Mouse (Mus musculus): Measurements from ENCODE around the gene Map7d3. TPM values are rescaled to one million over a fixed set of nuclear protein-coding genes. Genes with fewer than 3 reads are reported as not detected.

Map7d3 gene
- 1.9 and 2.2 TPM in 2 replicates for polyA plus RNA-seq (2011; ENCODE audit: insufficient read depth, insufficient read length, low replicate concordance, missing spikeins)

DNA sequence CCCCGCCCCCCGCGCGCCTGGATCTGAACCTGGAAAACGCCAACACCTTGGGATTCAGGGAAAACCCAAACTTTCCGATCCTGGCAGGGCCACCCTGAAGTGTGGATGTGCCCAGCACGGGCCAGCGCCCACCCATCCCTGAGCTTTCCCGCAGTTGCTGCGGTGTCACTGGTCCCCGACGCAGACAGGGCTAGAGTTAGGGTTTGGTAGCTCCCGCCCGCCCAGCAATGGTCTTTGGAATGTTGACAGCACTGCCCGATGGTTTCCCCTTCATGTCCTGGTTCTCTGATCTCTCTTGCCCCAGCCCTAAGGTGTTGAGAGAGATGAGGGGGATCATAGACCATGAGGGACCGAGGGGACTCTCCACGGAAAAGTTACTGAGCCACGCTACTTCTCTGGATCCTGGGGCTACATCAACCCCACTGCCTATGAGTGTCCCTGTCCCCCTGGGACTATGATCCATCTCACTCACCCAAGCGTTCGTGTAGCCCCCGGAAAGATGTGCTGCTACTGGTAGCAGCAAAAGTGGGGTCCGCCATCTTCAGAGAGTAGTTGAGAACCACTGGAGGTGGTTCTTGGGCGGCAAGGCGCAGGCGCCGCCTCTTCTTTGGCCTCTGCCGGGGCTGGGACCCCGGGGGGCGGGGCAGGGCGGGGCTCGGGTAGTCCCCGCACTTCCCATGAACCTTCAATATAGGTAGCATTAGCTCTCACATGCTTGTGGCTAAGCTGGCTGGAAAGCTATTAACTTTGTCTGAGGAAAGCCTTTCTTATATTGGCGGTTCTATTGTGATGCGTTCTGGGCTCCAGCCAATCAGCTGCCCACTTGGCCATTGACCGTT is at the start of gene Map7d3:
Map7d3 (minus strand) TSS at position 562 of the 839 bp plus-strand sequence.
- Histone ChIP-seq H3K27ac (ENCODE audit: control insufficient read depth, insufficient read depth, low read depth, low read length, poor library complexity) (no peak within 1 kb of the TSS), H3K4me3 (replicated peaks; ENCODE audit: control insufficient read depth, low read depth, low read length) (peak within 1 kb of the TSS; percentile 65), H3K4me1 (ENCODE audit: control insufficient read depth, insufficient read depth, low read length) (no peaks in the 10 kb centered on the region; the same call in 1 of the 2 replicates)
- 14% methylated on average over 33 of the region's 35 CpGs for WGBS
- TF ChIP-seq POLR2A (IDR thresholded peaks at IDR 0.05; ENCODE audit: borderline replicate concordance, control insufficient read depth, low read depth, low read length) = no peak
- TF ChIP-seq CTCF (IDR thresholded peaks at IDR 0.05; ENCODE audit: control insufficient read depth, insufficient read depth, low read length) = no peak

DNA sequence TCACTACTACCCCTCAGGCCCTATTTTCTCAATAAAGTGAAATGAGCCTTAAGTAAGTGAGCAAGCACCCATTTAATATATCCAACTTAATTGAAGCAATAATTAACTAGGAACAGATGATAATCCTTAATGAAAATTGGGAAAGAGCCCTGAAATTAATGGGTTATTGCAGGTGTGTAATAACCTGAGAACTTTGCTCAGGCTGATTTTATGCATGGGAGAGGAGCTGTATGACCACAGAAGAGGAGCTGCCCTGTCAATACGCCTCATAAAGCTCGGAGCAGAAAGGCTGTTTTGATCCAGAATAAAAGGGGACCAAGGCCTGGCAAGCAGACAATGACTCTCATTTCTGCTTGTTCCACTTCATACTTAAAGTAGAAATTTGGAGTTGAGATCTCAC is 47.7 kb upstream of the Map7d3 start, which contains the start of gene Adgrg4:
Adgrg4 (plus strand) TSS at position 301 of the 400 bp plus-strand sequence.
- TF ChIP-seq CTCF (IDR thresholded peaks at IDR 0.05; ENCODE audit: control insufficient read depth, insufficient read depth, low read length) (no peak), POLR2A (IDR thresholded peaks at IDR 0.05; ENCODE audit: borderline replicate concordance, control insufficient read depth, low read depth, low read length) (no peak)
- Histone ChIP-seq H3K27ac (ENCODE audit: control insufficient read depth, insufficient read depth, low read depth, low read length, poor library complexity) (no peak within 1 kb of the TSS), H3K4me1 (ENCODE audit: control insufficient read depth, insufficient read depth, low read length) (no peaks in the 10 kb centered on the region), H3K4me3 (replicated peaks; ENCODE audit: control insufficient read depth, low read depth, low read length) (no peak within 1 kb of the TSS)
- WGBS = 89% methylated on average over 2 of the region's 2 CpGs

DNA sequence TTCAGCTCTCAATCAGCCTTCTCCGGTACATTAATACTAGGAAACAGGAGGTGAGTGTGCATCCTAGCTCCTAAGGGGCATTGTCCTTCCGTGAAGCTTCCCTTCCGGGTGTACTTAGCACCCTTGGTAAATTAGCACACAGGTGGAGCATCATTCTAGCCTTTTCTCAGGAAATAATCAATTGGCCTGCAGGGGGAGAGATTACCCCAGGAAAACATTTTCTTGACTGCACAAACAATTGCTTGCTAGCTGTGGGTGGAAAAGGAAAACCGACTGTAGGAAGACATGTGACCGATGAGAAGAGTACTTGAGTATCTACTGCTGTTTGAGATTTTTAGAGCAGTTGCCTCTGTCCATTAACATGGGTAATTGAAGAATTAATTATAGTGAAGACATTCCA is 19.1 kb upstream of the Map7d3 start:
- H3K27ac ChIP-seq (ENCODE audit: control insufficient read depth, insufficient read depth, low read depth, low read length, poor library complexity) = no peak overlapping the region
- TF ChIP-seq CTCF (IDR thresholded peaks at IDR 0.05; ENCODE audit: control insufficient read depth, insufficient read depth, low read length) = no peak
- no peak for TF ChIP-seq POLR2A (IDR thresholded peaks at IDR 0.05; ENCODE audit: borderline replicate concordance, control insufficient read depth, low read depth, low read length)
- no peak overlapping the region for H3K4me3 ChIP-seq (replicated peaks; ENCODE audit: control insufficient read depth, low read depth, low read length)
- 57% methylated on average over 5 of the region's 5 CpGs for WGBS
- H3K4me1 ChIP-seq (ENCODE audit: control insufficient read depth, insufficient read depth, low read length) = no peaks in the 10 kb centered on the region

DNA sequence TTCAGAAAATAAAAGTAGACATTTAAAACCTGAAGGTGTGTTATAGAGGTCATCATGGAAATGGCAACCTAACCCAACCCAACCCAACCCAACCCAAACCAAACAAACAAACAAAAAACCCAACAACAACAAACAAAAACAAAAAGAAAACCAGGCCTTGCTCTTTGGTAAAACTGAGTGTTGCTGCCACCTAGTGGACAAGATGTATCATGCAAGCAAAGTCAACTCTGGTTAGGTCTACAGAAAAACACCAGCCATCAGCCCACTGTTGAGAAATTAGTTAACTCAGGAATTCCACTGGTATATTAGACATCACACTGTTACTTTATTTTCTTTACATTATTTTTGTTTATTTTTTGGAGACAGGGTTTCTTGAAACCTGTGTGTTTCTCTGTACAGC is 17.2 kb upstream of the Map7d3 start:
- Histone ChIP-seq H3K4me3 (replicated peaks; ENCODE audit: control insufficient read depth, low read depth, low read length) (no peak overlapping the region), H3K4me1 (ENCODE audit: control insufficient read depth, insufficient read depth, low read length) (no peaks in the 10 kb centered on the region), H3K27ac (ENCODE audit: control insufficient read depth, insufficient read depth, low read depth, low read length, poor library complexity) (no peak overlapping the region)
- TF ChIP-seq CTCF (IDR thresholded peaks at IDR 0.05; ENCODE audit: control insufficient read depth, insufficient read depth, low read length) = no peak
- no peak for TF ChIP-seq POLR2A (IDR thresholded peaks at IDR 0.05; ENCODE audit: borderline replicate concordance, control insufficient read depth, low read depth, low read length)

DNA sequence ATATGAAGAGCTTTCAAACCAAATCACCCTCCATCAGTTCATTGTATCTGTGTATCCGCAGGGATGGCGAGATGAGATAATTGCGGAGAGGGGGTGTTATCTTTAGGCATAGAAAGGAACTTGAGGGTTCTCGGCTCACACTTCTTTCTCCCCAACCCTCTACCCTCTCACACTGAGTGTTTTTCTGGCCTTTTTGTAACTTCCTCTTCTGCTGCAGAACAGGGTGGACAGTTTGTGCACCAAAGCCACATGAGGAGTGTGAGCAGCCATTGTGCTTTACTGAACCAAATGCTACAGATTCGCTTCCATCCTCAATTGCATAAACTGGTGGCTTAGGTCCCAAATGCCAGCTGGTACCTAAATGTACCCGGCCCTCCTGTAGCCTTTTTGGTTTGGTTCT is 13.7 kb upstream of the Map7d3 start:
- TF ChIP-seq POLR2A (IDR thresholded peaks at IDR 0.05; ENCODE audit: borderline replicate concordance, control insufficient read depth, low read depth, low read length) = no peak
- TF ChIP-seq CTCF (IDR thresholded peaks at IDR 0.05; ENCODE audit: control insufficient read depth, insufficient read depth, low read length) = no peak
- Histone ChIP-seq H3K4me1 (ENCODE audit: control insufficient read depth, insufficient read depth, low read length) (no peaks in the 10 kb centered on the region), H3K27ac (ENCODE audit: control insufficient read depth, insufficient read depth, low read depth, low read length, poor library complexity) (no peak overlapping the region), H3K4me3 (replicated peaks; ENCODE audit: control insufficient read depth, low read depth, low read length) (no peak overlapping the region)
- WGBS = 33% methylated on average over 6 of the region's 6 CpGs

DNA sequence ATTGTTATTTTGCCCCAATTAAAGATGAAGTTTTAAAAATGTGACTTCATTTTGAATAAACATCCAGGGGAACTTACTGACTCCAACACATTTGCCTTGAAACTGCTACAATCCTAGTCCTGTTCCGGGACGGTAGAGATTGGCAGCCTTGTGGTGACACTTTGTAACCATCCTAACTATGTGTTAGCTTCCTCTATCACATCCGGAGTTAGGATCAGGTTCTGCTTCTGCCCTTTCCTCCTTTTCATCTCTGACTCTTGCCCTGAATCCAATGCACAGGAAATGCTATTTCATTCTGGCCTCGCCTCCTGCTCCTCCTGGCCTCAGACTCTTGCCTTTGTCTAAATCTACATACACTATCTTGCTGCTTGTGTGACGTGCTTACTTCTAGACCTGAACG is 5.4 kb upstream of the Map7d3 start:
- TF ChIP-seq CTCF (IDR thresholded peaks at IDR 0.05; ENCODE audit: control insufficient read depth, insufficient read depth, low read length) (no peak), POLR2A (IDR thresholded peaks at IDR 0.05; ENCODE audit: borderline replicate concordance, control insufficient read depth, low read depth, low read length) (no peak)
- H3K4me3 ChIP-seq (replicated peaks; ENCODE audit: control insufficient read depth, low read depth, low read length) = no peak overlapping the region
- 27% methylated on average over 6 of the region's 6 CpGs for WGBS
- no peaks in the 10 kb centered on the region for H3K4me1 ChIP-seq (ENCODE audit: control insufficient read depth, insufficient read depth, low read length)
- H3K27ac ChIP-seq (ENCODE audit: control insufficient read depth, insufficient read depth, low read depth, low read length, poor library complexity) = no peak overlapping the region

DNA sequence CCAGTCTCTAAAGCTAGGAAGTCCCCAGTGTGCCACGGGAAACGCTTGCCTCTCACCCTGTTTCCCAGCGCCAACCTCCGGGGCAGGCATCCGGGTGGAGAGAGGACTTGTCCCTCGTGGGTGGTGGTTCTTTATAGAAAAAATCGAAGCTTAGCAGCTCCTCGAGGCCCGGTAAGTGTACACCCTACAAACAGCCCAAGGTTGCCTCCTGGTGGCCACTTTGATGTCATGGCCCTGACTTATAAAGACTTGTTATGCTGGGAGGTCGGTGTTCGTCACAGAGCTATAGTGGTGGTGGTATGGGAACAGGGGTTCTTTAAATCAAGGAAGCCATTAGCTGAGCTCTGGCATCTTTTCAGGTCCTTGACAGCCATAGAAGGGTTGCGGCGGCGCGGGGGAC is 30.9 kb downstream of the Map7d3 start:
- Histone ChIP-seq H3K4me1 (ENCODE audit: control insufficient read depth, insufficient read depth, low read length) (no peaks in the 10 kb centered on the region), H3K4me3 (replicated peaks; ENCODE audit: control insufficient read depth, low read depth, low read length) (no peak overlapping the region), H3K27ac (ENCODE audit: control insufficient read depth, insufficient read depth, low read depth, low read length, poor library complexity) (no peak overlapping the region)
- TF ChIP-seq CTCF (IDR thresholded peaks at IDR 0.05; ENCODE audit: control insufficient read depth, insufficient read depth, low read length) (no peak), POLR2A (IDR thresholded peaks at IDR 0.05; ENCODE audit: borderline replicate concordance, control insufficient read depth, low read depth, low read length) (no peak)
- WGBS = 49% methylated on average over 15 of the region's 15 CpGs

DNA sequence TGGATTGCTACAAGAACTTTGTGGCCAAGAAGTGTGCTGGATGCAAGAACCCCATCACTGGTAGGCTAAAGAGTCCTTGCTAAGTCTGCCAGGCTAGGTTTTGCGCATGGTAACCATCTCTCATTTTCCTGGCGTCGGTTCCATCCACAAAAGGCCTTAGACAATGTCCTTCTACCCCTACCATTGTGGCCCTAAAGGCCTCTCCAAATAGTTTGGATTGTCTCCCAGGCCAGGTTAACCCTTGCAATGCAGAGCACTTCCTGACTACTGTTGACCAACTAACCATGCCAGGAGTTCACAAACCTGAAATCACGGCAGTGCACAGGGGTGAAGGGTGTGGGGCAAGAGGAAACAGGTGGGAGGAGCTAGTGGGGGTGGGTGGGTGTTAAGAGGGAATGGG is 31.5 kb downstream of the Map7d3 start:
- no peak for TF ChIP-seq POLR2A (IDR thresholded peaks at IDR 0.05; ENCODE audit: borderline replicate concordance, control insufficient read depth, low read depth, low read length)
- TF ChIP-seq CTCF (IDR thresholded peaks at IDR 0.05; ENCODE audit: control insufficient read depth, insufficient read depth, low read length) = no peak
- H3K4me3 ChIP-seq (replicated peaks; ENCODE audit: control insufficient read depth, low read depth, low read length) = no peak overlapping the region
- H3K27ac ChIP-seq (ENCODE audit: control insufficient read depth, insufficient read depth, low read depth, low read length, poor library complexity) = no peak overlapping the region
- H3K4me1 ChIP-seq (ENCODE audit: control insufficient read depth, insufficient read depth, low read length) = no peaks in the 10 kb centered on the region
- WGBS = 77% methylated on average over 4 of the region's 4 CpGs
